Mouse (Mus musculus) liver, embryonic 15.5 days (tissue): Measurements from ENCODE around the gene Pcbp3. TPM values are rescaled to one million over a fixed set of nuclear protein-coding genes. Genes with fewer than 3 reads are reported as not detected.

Source experiments
- ATAC-seq: fragments of 200-750 bp; cut with Nextera tagmentation; 2 replicates; pipeline ENCODE4 v1.8.0; 2017; ENCODE audit warnings: moderate number of reproducible peaks, mild to moderate bottlenecking, moderate library complexity; ENCODE audit not compliant: insufficient read depth
- H3K27ac ChIP-seq: fragments of 300-500 bp; sonication (generic); replicated peaks from 2 replicates; pipeline ENCODE4 v1.5.1; 2015; ENCODE audit warnings: mild to moderate bottlenecking, inconsistent platforms
- H3K27me3 ChIP-seq: fragments of 300-500 bp; sonication (generic); 2 replicates; pipeline ENCODE4 v1.6.1; 2015; ENCODE audit warnings: mild to moderate bottlenecking, inconsistent platforms
- H3K36me3 ChIP-seq: fragments of 300-500 bp; sonication (generic); replicated peaks from 2 replicates; pipeline ENCODE4 v1.6.1; 2015; ENCODE audit warnings: moderate library complexity, mild to moderate bottlenecking, inconsistent platforms
- H3K4me1 ChIP-seq: fragments of 300-500 bp; sonication (generic); replicated peaks from 2 replicates; pipeline ENCODE4 v1.6.1; 2015; ENCODE audit warnings: inconsistent platforms
- H3K4me2 ChIP-seq: fragments of 300-500 bp; sonication (generic); 2 replicates; pipeline ENCODE4 v1.6.1; 2015; ENCODE audit warnings: moderate library complexity, mild to moderate bottlenecking, inconsistent platforms
- H3K4me3 ChIP-seq: fragments of 300-500 bp; sonication (generic); replicated peaks from 2 replicates; pipeline ENCODE4 v1.5.1; 2015; ENCODE audit warnings: mild to moderate bottlenecking, inconsistent platforms
- H3K9ac ChIP-seq: fragments of 300-500 bp; sonication (generic); 2 replicates; pipeline ENCODE4 v1.6.1; 2015; ENCODE audit warnings: moderate library complexity, mild to moderate bottlenecking, inconsistent platforms
- H3K9me3 ChIP-seq: fragments of 300-500 bp; sonication (generic); replicated peaks from 2 replicates; pipeline ENCODE4 v1.6.1; 2016; ENCODE audit warnings: inconsistent platforms
- WGBS: fragments of 180-500 bp; shearing (Covaris S2); methylation state at CpG from one replicate; pipeline ENCODE4 v1.1.7; 2015; ENCODE audit warnings: mixed read lengths; ENCODE audit not compliant: insufficient replicate concordance; 5-methylcytosine and 5-hydroxymethylcytosine counted together
- polyA plus RNA-seq: library from polyadenylated mRNA; unstranded; fragments of >200 nt; fragmentation: Nextera tagmentation; extraction: Ambion mirVana; gene quantifications from 2 replicates; pipeline ENCODE4 v1.2.1, GENCODE M21; 2015

Gene Pcbp3
- polyA plus RNA-seq, 1 experiment from 2014 or later, result 3.6 TPM

- no peaks in the 10 kb centered on the region for H3K27me3 ChIP-seq
- H3K36me3 ChIP-seq, result no peaks in the 10 kb centered on the region
- 60% methylated on average over 4 of the region's 4 CpGs for WGBS
- no peak overlapping the region for H3K4me2 ChIP-seq
- ATAC-seq, result no peak
- no peak overlapping the region for H3K9ac ChIP-seq
- no peak overlapping the region for H3K27ac ChIP-seq
- no peaks in the 10 kb centered on the region for H3K4me1 ChIP-seq
- H3K9me3 ChIP-seq, result no peaks in the 10 kb centered on the region
- no peak overlapping the region for H3K4me3 ChIP-seq
Measured at GRCm38 (mm10) chr10:76717631-76718030, 244.1 kb downstream of the Pcbp3 start.

GRCm38 (mm10) chr10:76717026-76717425 lies 244.7 kb downstream of the Pcbp3 start:
- Histone ChIP-seq H3K4me1 (no peaks in the 10 kb centered on the region), H3K27me3 (no peaks in the 10 kb centered on the region)
- 69% methylated on average over 7 of the region's 7 CpGs for WGBS

GRCm38 (mm10) chr10:76714303-76714702 lies 247.4 kb downstream of the Pcbp3 start:
- WGBS, result 54% methylated on average over 7 of the region's 7 CpGs
- H3K4me2 ChIP-seq, result no peak overlapping the region
- no peaks in the 10 kb centered on the region for H3K9me3 ChIP-seq
- H3K27me3 ChIP-seq, result no peaks in the 10 kb centered on the region
- H3K4me1 ChIP-seq, result no peaks in the 10 kb centered on the region
- H3K27ac ChIP-seq, result no peak overlapping the region
- no peak overlapping the region for H3K9ac ChIP-seq
- H3K4me3 ChIP-seq, result no peak overlapping the region
- H3K36me3 ChIP-seq, result no peaks in the 10 kb centered on the region
- no peak for ATAC-seq

More at GRCm38 (mm10) chr10:76717026-76717425, 244.7 kb downstream of the Pcbp3 start:
- no peak for ATAC-seq
- Histone ChIP-seq H3K9me3 (no peaks in the 10 kb centered on the region), H3K36me3 (no peaks in the 10 kb centered on the region), H3K4me3 (no peak overlapping the region), H3K4me2 (no peak overlapping the region), H3K27ac (no peak overlapping the region), H3K9ac (no peak overlapping the region)

- H3K4me3 ChIP-seq, result no peak overlapping the region
- H3K27ac ChIP-seq, result no peak overlapping the region
- H3K27me3 ChIP-seq, result no peaks in the 10 kb centered on the region
- no peak overlapping the region for H3K9ac ChIP-seq
- no peaks in the 10 kb centered on the region for H3K36me3 ChIP-seq
- WGBS, result 48% methylated on average over 3 of the region's 3 CpGs
- H3K4me1 ChIP-seq, result no peaks in the 10 kb centered on the region
- H3K9me3 ChIP-seq, result no peaks in the 10 kb centered on the region
- no peak overlapping the region for H3K4me2 ChIP-seq
- ATAC-seq, result no peak
Measured at GRCm38 (mm10) chr10:76712500-76712899, 249.2 kb downstream of the Pcbp3 start.

Other genes starting within 250 kb of the Pcbp3 start
- gene Col6a1, start 235.7 kb downstream of the Pcbp3 start, polyA plus RNA-seq, result 10.8 and 11.4 TPM in 2 replicates
- gene Slc19a1, start 70.4 kb upstream of the Pcbp3 start, polyA plus RNA-seq, result 14.0 and 16.4 TPM in 2 replicates
- gene Col18a1, start 204.7 kb upstream of the Pcbp3 start, polyA plus RNA-seq, result 66.0 and 88.2 TPM in 2 replicates